Mouse (Mus musculus): Measurements from ENCODE around the gene 1700001L19Rik. TPM values are rescaled to one million over a fixed set of nuclear protein-coding genes. Genes with fewer than 3 reads are reported as not detected.

The 1700001L19Rik gene
- total and polyA plus RNA-seq, 3 experiments: not detected

GRCm38 (mm10) chr13:68627041-68627440 lies 29.8 kb downstream of the 1700001L19Rik start:
- Histone ChIP-seq H3K36me3 (replicated peaks in 1 of 2; ENCODE audit: control insufficient read depth in 1 of 2, insufficient read depth in 1 of 2, low read length in 1 of 2) (no peaks in the 10 kb centered on the region), H3K4me3 (replicated peaks in 1 of 3; ENCODE audit: low read depth in 2 of 3, low read length in 2 of 3, poor library complexity in 1 of 3) (no peak overlapping the region), H3K9ac (ENCODE audit: insufficient read depth, low read depth) (no peak overlapping the region), H3K9me3 (replicated peaks; ENCODE audit: low read length) (peaks cover 58% of the 10 kb centered on the region), H3K27ac (ENCODE audit: insufficient read depth, low read depth) (no peak overlapping the region), H3K79me2 (replicated peaks; ENCODE audit: control insufficient read depth, extremely low read depth, insufficient read depth, poor library complexity, severe bottlenecking) (no peaks in the 10 kb centered on the region), H3K27me3 (replicated peaks) (no peaks in the 10 kb centered on the region), H3K4me1 (ENCODE audit: control insufficient read depth in 1 of 2, insufficient read depth in 2 of 2) (no peaks in the 10 kb centered on the region), H3K4me2 (ENCODE audit: insufficient read depth, low read depth, poor library complexity, severe bottlenecking) (no peak overlapping the region)
- TF ChIP-seq ETS1 (conservative IDR thresholded peaks at IDR 0.05; ENCODE audit: low read depth, low read length) (no peak), SIN3A (IDR thresholded peaks at IDR 0.05; ENCODE audit: low read length) (no peak), USF1 (IDR thresholded peaks at IDR 0.05; ENCODE audit: low read depth, low read length) (no peak), POLR2A (IDR thresholded peaks at IDR 0.05; ENCODE audit: low read depth, low read length) (no peak), IRF4 (IDR thresholded peaks at IDR 0.05; ENCODE audit: low read depth, low read length) (no peak)
- dilution Hi-C loops (cut with MboI; ENCODE audit: extremely low pct_ligation_motif_present, extremely low pct_unique_long_range_greater_than_20kb, low sequenced_read_pairs): no loop called here
- no peak for DNase-seq (ENCODE audit: extremely low read depth)
- in situ Hi-C loops (cut with MboI; ENCODE audit: low pct_ligation_motif_present, low pct_unique_long_range_greater_than_20kb, low sequenced_read_pairs): no loop called here

GRCm38 (mm10) chr13:68642786-68643185 lies 45.6 kb downstream of the 1700001L19Rik start:
- in situ Hi-C loops (cut with MboI; ENCODE audit: low pct_ligation_motif_present, low pct_unique_long_range_greater_than_20kb, low sequenced_read_pairs): no loop called here
- no peak overlapping the region for H3K4me2 ChIP-seq (ENCODE audit: insufficient read depth, low read depth, poor library complexity, severe bottlenecking)
- H3K4me1 ChIP-seq (ENCODE audit: control insufficient read depth in 1 of 2, insufficient read depth in 2 of 2): no peaks in the 10 kb centered on the region
- no peaks in the 10 kb centered on the region for H3K36me3 ChIP-seq (replicated peaks in 1 of 2; ENCODE audit: control insufficient read depth in 1 of 2, insufficient read depth in 1 of 2, low read length in 1 of 2)
- TF ChIP-seq ETS1 (conservative IDR thresholded peaks at IDR 0.05; ENCODE audit: low read depth, low read length) (no peak), ZMIZ1 (IDR thresholded peaks at IDR 0.05; ENCODE audit: low read depth, low read length) (no peak), SMC3 (IDR thresholded peaks at IDR 0.05; ENCODE audit: low read depth, low read length) (no peak), KAT2A (IDR thresholded peaks at IDR 0.05; ENCODE audit: insufficient replicate concordance, low read length) (no peak), POLR2A (IDR thresholded peaks at IDR 0.05; ENCODE audit: low read depth, low read length) (no peak), USF2 (conservative IDR thresholded peaks at IDR 0.05; ENCODE audit: low read depth, low read length) (no peak), RAD21 (IDR thresholded peaks at IDR 0.05; ENCODE audit: low read depth, low read length) (no peak), GABPA (IDR thresholded peaks at IDR 0.05; ENCODE audit: insufficient replicate concordance, low read depth, low read length) (no peak), TCF12 (IDR thresholded peaks at IDR 0.05; ENCODE audit: low read depth, low read length) (no peak), RCOR1 (conservative IDR thresholded peaks at IDR 0.05; ENCODE audit: low read depth, low read length) (no peak), ZC3H11A (IDR thresholded peaks at IDR 0.05; ENCODE audit: low read depth, low read length) (no peak), ELF1 (IDR thresholded peaks at IDR 0.05; ENCODE audit: low read depth, low read length) (no peak), MYC (IDR thresholded peaks at IDR 0.05; ENCODE audit: low read depth, low read length) (no peak), POLR2AphosphoS2 (IDR thresholded peaks at IDR 0.05; ENCODE audit: low read depth, low read length) (no peak), UBTF (IDR thresholded peaks at IDR 0.05; ENCODE audit: low read depth, low read length) (no peak), MAZ (IDR thresholded peaks at IDR 0.05; ENCODE audit: low read depth, low read length) (no peak), HCFC1 (IDR thresholded peaks at IDR 0.05; ENCODE audit: low read depth, low read length) (no peak)
- H3K27me3 ChIP-seq (replicated peaks): no peaks in the 10 kb centered on the region
- dilution Hi-C loops (cut with MboI; ENCODE audit: extremely low pct_ligation_motif_present, extremely low pct_unique_long_range_greater_than_20kb, low sequenced_read_pairs): no loop called here
- H3K9me3 ChIP-seq (replicated peaks; ENCODE audit: low read length): peaks cover 78% of the 10 kb centered on the region
- DNase-seq (ENCODE audit: extremely low read depth): no peak
- H3K4me3 ChIP-seq (replicated peaks in 1 of 3; ENCODE audit: low read depth in 2 of 3, low read length in 2 of 3, poor library complexity in 1 of 3): no peak overlapping the region
- H3K27ac ChIP-seq (ENCODE audit: insufficient read depth, low read depth): no peak overlapping the region
- no peak overlapping the region for H3K9ac ChIP-seq (ENCODE audit: insufficient read depth, low read depth)
- H3K79me2 ChIP-seq (replicated peaks; ENCODE audit: control insufficient read depth, extremely low read depth, insufficient read depth, poor library complexity, severe bottlenecking): no peaks in the 10 kb centered on the region

Other genes starting within 250 kb of the 1700001L19Rik start
- 35.1 and 43.7 TPM in 2 replicates for gene Mtrr, start 15.3 kb upstream of the 1700001L19Rik start, total RNA-seq (2012; rRNA removed)
- gene Mtrr, start 15.3 kb upstream of the 1700001L19Rik start, total RNA-seq (2014; rRNA removed): 39.4 and 42.1 TPM in 2 replicates
- gene Mtrr, start 15.3 kb upstream of the 1700001L19Rik start, polyA plus RNA-seq (2012; ENCODE audit: insufficient read length, low read depth): 40.2 and 45.9 TPM in 2 replicates
- gene Fastkd3, start 15.2 kb upstream of the 1700001L19Rik start, total RNA-seq (2012; rRNA removed): 17.8 and 25.1 TPM in 2 replicates
- 46.6 and 48.3 TPM in 2 replicates for gene Fastkd3, start 15.2 kb upstream of the 1700001L19Rik start, total RNA-seq (2014; rRNA removed)
- gene Fastkd3, start 15.2 kb upstream of the 1700001L19Rik start, polyA plus RNA-seq (2012; ENCODE audit: insufficient read length, low read depth): 34.1 and 37.6 TPM in 2 replicates

Data from CH12.LX (cell line).